Mouse (Mus musculus): Measurements from ENCODE around the gene Ptprn. TPM values are rescaled to one million over a fixed set of nuclear protein-coding genes. Genes with fewer than 3 reads are reported as not detected.
A peak's percentile ranks its signal among the peaks of the same experiment; 100 is the strongest.
"Not testable (repeated sequence)": the region's sequence is repeated elsewhere in the genome, so short reads cannot be mapped to it uniquely, and the experiment has no call there.

Ptprn gene
- polyA plus RNA-seq, 1 experiment from 2014 or later = 11.1 TPM

DNA sequence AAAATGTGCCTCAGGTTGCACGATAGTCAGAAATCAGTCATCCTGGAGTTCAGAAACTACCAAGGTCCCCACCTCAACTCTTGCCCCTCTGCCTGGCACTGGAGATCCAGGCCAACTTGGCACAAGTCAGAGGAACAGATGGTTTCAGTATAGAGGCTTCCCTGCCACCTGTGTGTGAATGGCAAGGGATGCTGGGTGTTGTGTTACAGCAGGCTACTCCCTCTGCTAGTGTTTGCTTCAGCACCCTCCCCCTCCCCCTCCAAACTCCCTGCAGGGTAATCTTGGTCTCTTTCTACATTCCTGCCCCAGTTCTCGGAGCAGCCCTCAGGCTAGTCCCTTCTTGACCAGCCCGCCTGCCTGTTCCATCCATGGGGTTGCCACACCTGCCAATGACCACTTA is 13.8 kb downstream of the Ptprn start:
- no peak overlapping the region for H3K27ac ChIP-seq
- H3K4me1 ChIP-seq (replicated peaks) = peaks cover 33% of the 10 kb centered on the region
- H3K9ac ChIP-seq (replicated peaks) = no peak overlapping the region
- H3K9me3 ChIP-seq = no peaks in the 10 kb centered on the region
- WGBS = 59% methylated on average over 3 of the region's 3 CpGs
- ATAC-seq = no peak
- no peaks in the 10 kb centered on the region for H3K36me3 ChIP-seq
- no peak overlapping the region for H3K4me2 ChIP-seq (replicated peaks)
- H3K27me3 ChIP-seq = peaks cover 8% of the 10 kb centered on the region; the same call in 1 of the 2 replicates
- no peak overlapping the region for H3K4me3 ChIP-seq (replicated peaks)

- peaks cover 26% of the 10 kb centered on the region for H3K4me1 ChIP-seq (replicated peaks)
- WGBS = 56% methylated on average over 9 of the region's 9 CpGs
These were observed 16.1 kb downstream of the Ptprn start for GRCm38 (mm10) chr1:75248041-75248772.

DNA sequence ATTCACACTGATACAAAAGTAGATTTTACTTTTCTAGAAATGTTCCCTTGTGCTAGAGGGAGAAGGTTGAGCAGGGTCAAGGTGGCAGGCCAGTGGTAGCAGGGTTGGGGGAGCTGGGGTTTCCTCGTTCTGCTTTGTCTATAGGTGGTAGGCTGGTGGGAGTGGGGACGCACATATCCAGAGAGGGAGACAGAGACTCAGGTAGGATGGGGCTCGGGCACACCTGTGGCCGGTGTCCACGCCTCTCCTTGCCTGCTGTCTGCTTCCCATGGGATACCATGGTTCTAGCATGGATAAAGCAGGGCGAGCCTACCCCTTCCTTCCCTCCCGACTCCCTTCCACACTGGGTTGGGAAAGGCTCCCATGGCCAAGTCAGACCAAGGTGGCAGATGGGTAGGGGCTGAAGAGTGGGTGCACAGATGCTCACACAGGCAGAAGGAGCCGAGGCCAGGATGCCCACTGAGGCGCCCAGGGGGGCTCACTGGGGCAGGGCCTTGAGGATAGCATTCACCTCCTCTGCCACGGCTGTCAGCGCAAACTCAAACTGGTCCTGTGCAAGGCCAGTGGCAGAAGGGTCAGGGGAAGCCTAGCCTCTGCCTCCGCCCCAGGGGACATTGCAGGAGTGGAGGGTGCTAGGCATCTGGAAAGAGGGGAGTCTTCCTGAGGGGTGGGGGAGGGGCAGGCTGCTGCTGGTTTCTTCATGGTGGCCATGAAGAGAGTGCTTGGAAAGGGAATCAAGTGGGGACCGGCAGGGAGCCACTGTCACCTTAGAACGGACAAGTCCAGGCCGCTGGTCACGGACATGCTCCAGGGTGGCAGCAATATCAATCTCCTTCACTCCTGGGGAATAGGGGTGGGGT is 17.0 kb downstream of the Ptprn start:
- H3K36me3 ChIP-seq = peaks cover 17% of the 10 kb centered on the region
- no peaks in the 10 kb centered on the region for H3K27me3 ChIP-seq
- no peak overlapping the region for H3K4me3 ChIP-seq (replicated peaks)
- no peaks in the 10 kb centered on the region for H3K9me3 ChIP-seq
- ATAC-seq = no peak
- H3K4me1 ChIP-seq (replicated peaks) = peaks cover 26% of the 10 kb centered on the region
- 85% methylated on average over 16 of the region's 16 CpGs for WGBS
- H3K4me2 ChIP-seq (replicated peaks) = no peak overlapping the region
- 0 out of 2 replicates have a peak overlapping the region, but pooled peaks have one; percentile 48 for H3K9ac ChIP-seq (replicated peaks)
- no peak overlapping the region for H3K27ac ChIP-seq

More at GRCm38 (mm10) chr1:75248041-75248772, 16.1 kb downstream of the Ptprn start:
- H3K9me3 ChIP-seq = no peaks in the 10 kb centered on the region
- H3K4me3 ChIP-seq (replicated peaks) = no peak overlapping the region
- no peak overlapping the region for H3K4me2 ChIP-seq (replicated peaks)
- H3K9ac ChIP-seq (replicated peaks) = 0 out of 2 replicates have a peak overlapping the region, but pooled peaks have one; percentile 48
- H3K36me3 ChIP-seq = peaks cover 14% of the 10 kb centered on the region
- no peak overlapping the region for H3K27ac ChIP-seq
- H3K27me3 ChIP-seq = peaks cover 7% of the 10 kb centered on the region; the same call in 1 of the 2 replicates
- ATAC-seq = no peak

GRCm38 (mm10) chr1:75244836-75245235 is 19.5 kb downstream of the Ptprn start:
- H3K9me3 ChIP-seq = no peaks in the 10 kb centered on the region
- H3K4me3 ChIP-seq (replicated peaks) = no peak overlapping the region
- WGBS = 14% methylated on average over 4 of the region's 4 CpGs
- no peak overlapping the region for H3K9ac ChIP-seq (replicated peaks)
- H3K27ac ChIP-seq = no peak overlapping the region
- peak; percentile 67 for ATAC-seq
- H3K4me2 ChIP-seq (replicated peaks) = no peak overlapping the region
- H3K36me3 ChIP-seq = peaks cover 31% of the 10 kb centered on the region
- H3K4me1 ChIP-seq (replicated peaks) = peaks cover 15% of the 10 kb centered on the region
- H3K27me3 ChIP-seq = no peaks in the 10 kb centered on the region

- no peak overlapping the region for H3K4me3 ChIP-seq (replicated peaks)
- no peak overlapping the region for H3K4me2 ChIP-seq (replicated peaks)
- H3K9me3 ChIP-seq = no peaks in the 10 kb centered on the region
- WGBS = 85% methylated on average over 12 of the region's 12 CpGs
- peaks cover 36% of the 10 kb centered on the region for H3K36me3 ChIP-seq
- H3K9ac ChIP-seq (replicated peaks) = peak overlapping the region; percentile 32; the same call in 1 of the 2 replicates
- H3K27ac ChIP-seq = no peak overlapping the region
- no peaks in the 10 kb centered on the region for H3K27me3 ChIP-seq
- ATAC-seq = peak; percentile 29; the same call in 1 of the 2 replicates
- peaks cover 15% of the 10 kb centered on the region for H3K4me1 ChIP-seq (replicated peaks)
These were observed 20.0 kb downstream of the Ptprn start for GRCm38 (mm10) chr1:75244175-75244826.

- Histone ChIP-seq H3K27me3 (no peaks in the 10 kb centered on the region), H3K4me2 (replicated peaks) (no peak overlapping the region), H3K36me3 (peaks cover 38% of the 10 kb centered on the region), H3K4me3 (replicated peaks) (no peak overlapping the region), H3K4me1 (replicated peaks) (peaks cover 15% of the 10 kb centered on the region), H3K27ac (no peak overlapping the region), H3K9ac (replicated peaks) (no peak overlapping the region), H3K9me3 (no peaks in the 10 kb centered on the region)
- 89% methylated on average over 13 of the region's 14 CpGs for WGBS
- no peak for ATAC-seq
These were observed 20.9 kb downstream of the Ptprn start for GRCm38 (mm10) chr1:75243411-75243810.

- Histone ChIP-seq H3K4me3 (replicated peaks) (no peak overlapping the region), H3K36me3 (peaks cover 37% of the 10 kb centered on the region), H3K9ac (replicated peaks) (no peak overlapping the region), H3K27ac (no peak overlapping the region), H3K4me1 (replicated peaks) (peaks cover 17% of the 10 kb centered on the region), H3K4me2 (replicated peaks) (no peak overlapping the region), H3K9me3 (no peaks in the 10 kb centered on the region), H3K27me3 (no peaks in the 10 kb centered on the region)
- no peak for ATAC-seq
- WGBS = 87% methylated on average over 10 of the region's 10 CpGs
These were observed 24.7 kb downstream of the Ptprn start for GRCm38 (mm10) chr1:75239591-75239990.

DNA sequence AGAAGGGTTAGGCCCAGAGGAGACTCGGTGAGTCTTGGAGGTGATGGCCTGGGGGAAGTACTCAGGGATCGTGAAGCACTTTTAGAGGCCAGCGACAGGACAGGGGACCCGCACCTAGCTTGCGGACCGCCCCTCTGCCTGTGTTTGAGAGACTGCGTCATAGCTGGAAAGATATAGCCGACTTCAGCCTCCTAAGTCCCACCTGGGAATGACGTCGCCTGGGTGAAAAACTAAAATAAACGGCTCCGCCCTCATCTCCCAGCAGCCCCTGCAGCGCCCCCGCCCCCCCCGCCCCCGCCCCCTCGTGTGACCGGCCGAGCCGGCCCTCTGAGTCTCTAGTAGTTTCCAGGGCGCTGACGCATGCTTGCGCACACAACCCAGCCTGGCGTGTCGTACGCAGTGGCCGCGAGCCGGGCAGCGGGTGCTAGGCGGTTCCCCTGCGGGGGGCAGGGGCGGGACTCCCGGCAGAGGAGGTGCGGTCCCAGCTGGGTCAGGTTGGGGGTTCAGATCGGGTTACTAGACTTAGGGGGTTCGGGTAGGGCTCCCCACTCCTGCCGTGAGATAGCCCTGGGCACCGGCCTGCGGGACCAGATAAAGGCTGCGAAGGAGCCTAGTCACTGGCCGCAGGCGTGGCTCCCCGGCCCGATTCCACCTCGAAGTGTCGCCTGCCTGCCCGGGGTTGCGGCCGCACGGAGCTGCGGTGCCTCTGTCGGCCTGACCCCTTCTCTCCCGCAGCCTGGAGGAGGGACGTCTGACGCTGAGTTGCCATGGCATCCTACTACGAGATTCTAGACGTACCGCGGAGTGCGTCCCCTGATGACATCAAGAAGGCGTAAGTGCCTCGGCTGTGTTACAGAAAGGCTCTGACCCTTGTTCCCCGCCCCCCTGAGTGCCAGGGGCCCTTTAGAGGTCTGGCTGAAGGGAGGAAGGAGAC is 27.9 kb downstream of the Ptprn start, which contains the start of gene Dnajb2:
TSS of gene Dnajb2 (plus strand) at position 290 of the 934 bp plus-strand sequence.
- H3K27me3 ChIP-seq = peaks cover 3% of the 10 kb centered on the region; the same call in 1 of the 2 replicates
- peak within 1 kb of the TSS; percentile 61 for H3K4me3 ChIP-seq (replicated peaks)
- H3K9me3 ChIP-seq = no peaks in the 10 kb centered on the region
- peak; percentile 85 for ATAC-seq
- H3K4me2 ChIP-seq (replicated peaks) = peak within 1 kb of the TSS; percentile 88
- H3K9ac ChIP-seq (replicated peaks) = peak within 1 kb of the TSS; percentile 87
- peaks cover 19% of the 10 kb centered on the region for H3K4me1 ChIP-seq (replicated peaks)
- H3K36me3 ChIP-seq = peaks cover 19% of the 10 kb centered on the region
- under 1% methylated on average over 64 of the region's 64 CpGs for WGBS
- H3K27ac ChIP-seq = peak within 1 kb of the TSS; percentile 88

GRCm38 (mm10) chr1:75234606-75235005 is 29.7 kb downstream of the Ptprn start:
- Histone ChIP-seq H3K9ac (replicated peaks) (no peak overlapping the region), H3K36me3 (peaks cover 5% of the 10 kb centered on the region; the same call in 1 of the 2 replicates), H3K27me3 (peaks cover 7% of the 10 kb centered on the region; the same call in 1 of the 2 replicates), H3K4me2 (replicated peaks) (peak overlapping the region; percentile 29), H3K4me3 (replicated peaks) (no peak overlapping the region), H3K27ac (no peak overlapping the region), H3K9me3 (no peaks in the 10 kb centered on the region), H3K4me1 (replicated peaks) (peaks cover 19% of the 10 kb centered on the region)
- ATAC-seq = peak; percentile 66
- WGBS = under 1% methylated on average over 8 of the region's 8 CpGs

GRCm38 (mm10) chr1:75232489-75232888 is 31.8 kb downstream of the Ptprn start:
- H3K27ac ChIP-seq; ATAC-seq; H3K9me3 ChIP-seq; H3K36me3 ChIP-seq; H3K4me3 ChIP-seq (replicated peaks); H3K9ac ChIP-seq (replicated peaks); H3K4me2 ChIP-seq (replicated peaks): not testable (repeated sequence)
- Histone ChIP-seq H3K27me3 (peaks cover 12% of the 10 kb centered on the region; the same call in 1 of the 2 replicates), H3K4me1 (replicated peaks) (peaks cover 19% of the 10 kb centered on the region)
- WGBS = 65% methylated on average over 4 of the region's 4 CpGs

Measured in midbrain, embryonic 13.5 days (tissue).